Mouse (Mus musculus) midbrain, embryonic 14.5 days (tissue): ENCODE data around the gene Pole3. TPM values are rescaled to one million over a fixed set of nuclear protein-coding genes. Genes with fewer than 3 reads are reported as not detected.
"Not testable (repeated sequence)": the region's sequence is repeated elsewhere in the genome, so short reads cannot be mapped to it uniquely, and the experiment has no call there.

ENCODE experiments used
- ATAC-seq: fragments of 200-750 bp; cut with Nextera tagmentation; 2 replicates; pipeline ENCODE4 v1.8.0; 2017; ENCODE audit warnings: moderate number of reproducible peaks, moderate library complexity; ENCODE audit not compliant: low FRiP score, low TSS enrichment
- DNase-seq: peaks from one replicate; pipeline ENCODE4 v3.0.0-alpha.2; 2015
- H3K27ac ChIP-seq: fragments of 300-500 bp; sonication (generic); replicated peaks from 2 replicates; pipeline ENCODE4 v1.5.1; 2014; ENCODE audit warnings: mild to moderate bottlenecking, low read depth, low read length, moderate library complexity
- H3K27me3 ChIP-seq: fragments of 300-500 bp; sonication (generic); 2 replicates; pipeline ENCODE4 v1.6.1; 2014; ENCODE audit warnings: low read length, control low read depth, mixed read lengths; ENCODE audit not compliant: control insufficient read depth, insufficient read depth
- H3K36me3 ChIP-seq: fragments of 300-500 bp; sonication (generic); 2 replicates; pipeline ENCODE4 v1.6.1; 2014; ENCODE audit warnings: low read length, control low read depth; ENCODE audit not compliant: control insufficient read depth, insufficient read depth
- H3K4me1 ChIP-seq: fragments of 300-500 bp; sonication (generic); 2 replicates; pipeline ENCODE4 v1.6.1; 2014; ENCODE audit warnings: mild to moderate bottlenecking, antibody characterized with exemption, low read length, control low read depth; ENCODE audit not compliant: control insufficient read depth, insufficient read depth
- H3K4me2 ChIP-seq: fragments of 300-500 bp; sonication (generic); 2 replicates; pipeline ENCODE4 v1.6.1; 2014; ENCODE audit warnings: mild to moderate bottlenecking, low read length, moderate library complexity
- H3K4me3 ChIP-seq: fragments of 300-500 bp; sonication (generic); replicated peaks from 2 replicates; pipeline ENCODE4 v1.5.1; 2014; ENCODE audit warnings: low read depth, low read length
- H3K9ac ChIP-seq: fragments of 300-500 bp; sonication (generic); replicated peaks from 2 replicates; pipeline ENCODE4 v1.6.1; 2014; ENCODE audit warnings: mild to moderate bottlenecking, low read length, moderate library complexity
- H3K9me3 ChIP-seq: fragments of 300-500 bp; sonication (generic); 2 replicates; pipeline ENCODE4 v1.6.1; 2016; ENCODE audit warnings: low read length, control low read depth, mixed read lengths; ENCODE audit not compliant: control insufficient read depth
- WGBS: fragments of 180-500 bp; shearing (Covaris S2); extraction: QIAGEN DNeasy Blood & Tissue Kit; methylation state at CpG from one replicate; pipeline ENCODE4 v1.1.7; 2014; 5-methylcytosine and 5-hydroxymethylcytosine counted together
- polyA plus RNA-seq: library from polyadenylated mRNA; unstranded; fragments of >200 nt; fragmentation: Nextera tagmentation; extraction: Ambion mirVana; gene quantifications from 2 replicates; pipeline ENCODE4 v1.2.1, GENCODE M21; 2014

Pole3 gene
- polyA plus RNA-seq, 1 experiment from 2014 or later = 63.5 TPM

DNA sequence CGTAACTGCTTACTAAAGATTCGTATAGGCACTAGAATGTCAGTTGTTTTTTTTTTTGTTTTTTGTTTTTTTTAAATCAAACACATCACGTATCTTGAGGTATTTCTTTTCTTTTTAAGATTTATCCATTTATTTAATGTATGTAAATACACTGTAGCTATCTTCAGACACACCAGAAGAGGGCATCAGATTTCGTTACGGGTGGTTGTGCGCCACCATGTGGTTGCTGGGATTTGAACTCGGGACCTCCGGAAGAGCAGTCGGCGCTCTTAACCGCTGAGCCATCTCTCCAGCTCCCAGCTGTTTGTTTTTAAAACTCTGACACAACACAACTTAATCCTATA lies 45.3 kb downstream of the Pole3 start:
- WGBS = 16% methylated on average over 11 of the region's 11 CpGs
- H3K4me1 ChIP-seq, H3K9ac ChIP-seq: not testable (repeated sequence)

GRCm38 (mm10) chr4:62477542-62478244 lies 47.2 kb downstream of the Pole3 start:
- H3K9me3 ChIP-seq = no peaks in the 10 kb centered on the region
- 91% methylated on average over 6 of the region's 6 CpGs for WGBS
- no peak overlapping the region for H3K27ac ChIP-seq
- no peak overlapping the region for H3K4me2 ChIP-seq
- no peak overlapping the region for H3K9ac ChIP-seq
- peaks cover 7% of the 10 kb centered on the region; the same call in 1 of the 2 replicates for H3K4me1 ChIP-seq
- H3K36me3 ChIP-seq = no peaks in the 10 kb centered on the region
- no peak overlapping the region for H3K4me3 ChIP-seq
- H3K27me3 ChIP-seq = peaks cover 15% of the 10 kb centered on the region; the same call in 1 of the 2 replicates
- ATAC-seq (no peak), DNase-seq (no peak)

More for the DNA sequence above, 45.3 kb downstream of the Pole3 start:
- not testable (repeated sequence) for DNase-seq, H3K36me3 ChIP-seq, H3K9me3 ChIP-seq, ATAC-seq, H3K27ac ChIP-seq
- peak overlapping the region; percentile 34 for H3K4me3 ChIP-seq
- H3K27me3 ChIP-seq = peaks cover 15% of the 10 kb centered on the region; the same call in 1 of the 2 replicates
- peak overlapping the region; percentile 56 for H3K4me2 ChIP-seq

- no peaks in the 10 kb centered on the region for H3K36me3 ChIP-seq
- H3K9ac ChIP-seq = no peak overlapping the region
- H3K27me3 ChIP-seq = peaks cover 15% of the 10 kb centered on the region; the same call in 1 of the 2 replicates
- 94% methylated on average over 6 of the region's 6 CpGs for WGBS
- no peaks in the 10 kb centered on the region for H3K9me3 ChIP-seq
- no peak overlapping the region for H3K4me3 ChIP-seq
- DNase-seq = no peak
- H3K4me2 ChIP-seq = no peak overlapping the region
- H3K27ac ChIP-seq = no peak overlapping the region
- peaks cover 7% of the 10 kb centered on the region; the same call in 1 of the 2 replicates for H3K4me1 ChIP-seq
- no peak for ATAC-seq
Observed at GRCm38 (mm10) chr4:62475793-62476192, 49.1 kb downstream of the Pole3 start.

- 94% methylated on average over 2 of the region's 2 CpGs for WGBS
- no peak for DNase-seq
- H3K4me1 ChIP-seq = peaks cover 7% of the 10 kb centered on the region; the same call in 1 of the 2 replicates
Observed at GRCm38 (mm10) chr4:62475131-62475530, 49.7 kb downstream of the Pole3 start.

More at GRCm38 (mm10) chr4:62475131-62475530, 49.7 kb downstream of the Pole3 start:
- H3K4me3 ChIP-seq = no peak overlapping the region
- H3K9ac ChIP-seq = no peak overlapping the region
- H3K4me2 ChIP-seq = no peak overlapping the region
- ATAC-seq = no peak
- H3K27ac ChIP-seq = no peak overlapping the region
- H3K27me3 ChIP-seq = peaks cover 13% of the 10 kb centered on the region; the same call in 1 of the 2 replicates
- no peaks in the 10 kb centered on the region for H3K9me3 ChIP-seq
- no peaks in the 10 kb centered on the region for H3K36me3 ChIP-seq

Other genes with a start within 250 kb of the Pole3 start
- 17.6 and 23.0 TPM in 2 replicates for gene Fkbp15, start 164.5 kb downstream of the Pole3 start, polyA plus RNA-seq
- gene Slc31a1, start 164.3 kb downstream of the Pole3 start, polyA plus RNA-seq = 24.8 and 38.1 TPM in 2 replicates
- 97.5 and 98.5 TPM in 2 replicates for gene Cdc26, start 116.4 kb downstream of the Pole3 start, polyA plus RNA-seq
- 13.1 and 15.9 TPM in 2 replicates for gene Prpf4, start 116.3 kb downstream of the Pole3 start, polyA plus RNA-seq
- gene Rnf183, start 89.8 kb downstream of the Pole3 start, polyA plus RNA-seq = 0.15 TPM in 1 of 2 replicates, not detected in the other
- 9.3 and 10.2 TPM in 2 replicates for gene Wdr31, start 54.2 kb downstream of the Pole3 start, polyA plus RNA-seq
- gene Bspry, start 45.0 kb downstream of the Pole3 start, polyA plus RNA-seq = 0.32 and 0.43 TPM in 2 replicates
- 12.8 and 14.1 TPM in 2 replicates for gene Hdhd3, start 21.6 kb downstream of the Pole3 start, polyA plus RNA-seq
- 69.3 and 78.8 TPM in 2 replicates for gene Alad, start 5.2 kb downstream of the Pole3 start, polyA plus RNA-seq
- gene 4933430I17Rik, start 301 bp upstream of the Pole3 start, polyA plus RNA-seq = 0.78 and 1.6 TPM in 2 replicates
- gene Rgs3, start 34.8 kb upstream of the Pole3 start, polyA plus RNA-seq = 49.1 and 63.3 TPM in 2 replicates